Mouse (Mus musculus): ENCODE data around the gene Bricd5. TPM values are rescaled to one million over a fixed set of nuclear protein-coding genes. Genes with fewer than 3 reads are reported as not detected.

Bricd5 gene
- polyA plus RNA-seq, 1 experiment from 2014 or later: 0.92 TPM

- ATAC-seq: no peak
- Histone ChIP-seq H3K9me3 (ENCODE audit: control insufficient read depth, low read length) (no peaks in the 10 kb centered on the region), H3K4me1 (replicated peaks; ENCODE audit: control insufficient read depth, insufficient read depth, low read length) (no peaks in the 10 kb centered on the region), H3K27ac (ENCODE audit: low read length) (no peak overlapping the region), H3K9ac (replicated peaks; ENCODE audit: low read depth, low read length) (no peak overlapping the region), H3K27me3 (replicated peaks; ENCODE audit: control insufficient read depth, insufficient read depth, low read length) (no peaks in the 10 kb centered on the region), H3K4me3 (replicated peaks; ENCODE audit: low read length) (no peak overlapping the region), H3K4me2 (ENCODE audit: low read length) (no peak overlapping the region), H3K36me3 (ENCODE audit: control insufficient read depth, insufficient read depth) (peaks cover 43% of the 10 kb centered on the region)
- 78% methylated on average over 12 of the region's 12 CpGs for WGBS
Observed at GRCm38 (mm10) chr17:24507806-24508460, 34.2 kb downstream of the Bricd5 start.

DNA sequence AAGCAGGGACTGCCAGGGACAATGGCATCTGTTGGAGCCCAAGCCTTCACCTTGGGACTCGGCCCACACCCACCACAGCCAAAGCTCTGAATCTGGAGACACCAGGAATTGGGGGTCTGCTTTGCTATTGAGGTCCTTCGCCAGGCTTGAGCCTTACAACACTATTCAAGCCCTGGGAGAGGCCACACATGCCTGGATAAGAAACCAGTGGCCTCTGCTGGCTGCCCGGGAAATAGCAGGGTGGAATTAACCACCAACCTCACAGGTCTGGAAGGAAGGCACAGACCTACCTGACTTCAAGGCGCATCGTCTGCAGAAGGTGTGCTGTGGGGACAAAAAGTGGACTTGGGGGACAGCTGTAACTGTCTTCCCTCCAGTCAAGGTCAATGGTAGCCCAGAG, 39.9 kb downstream of the Bricd5 start:
- Histone ChIP-seq H3K27me3 (replicated peaks; ENCODE audit: control insufficient read depth, insufficient read depth, low read length) (no peaks in the 10 kb centered on the region), H3K9me3 (ENCODE audit: control insufficient read depth, low read length) (no peaks in the 10 kb centered on the region), H3K9ac (replicated peaks; ENCODE audit: low read depth, low read length) (no peak overlapping the region), H3K4me2 (ENCODE audit: low read length) (no peak overlapping the region), H3K4me1 (replicated peaks; ENCODE audit: control insufficient read depth, insufficient read depth, low read length) (no peaks in the 10 kb centered on the region), H3K36me3 (ENCODE audit: control insufficient read depth, insufficient read depth) (peaks cover 34% of the 10 kb centered on the region), H3K4me3 (replicated peaks; ENCODE audit: low read length) (no peak overlapping the region), H3K27ac (ENCODE audit: low read length) (no peak overlapping the region)
- 66% methylated on average over 5 of the region's 5 CpGs for WGBS
- peak; percentile 65 for ATAC-seq

DNA sequence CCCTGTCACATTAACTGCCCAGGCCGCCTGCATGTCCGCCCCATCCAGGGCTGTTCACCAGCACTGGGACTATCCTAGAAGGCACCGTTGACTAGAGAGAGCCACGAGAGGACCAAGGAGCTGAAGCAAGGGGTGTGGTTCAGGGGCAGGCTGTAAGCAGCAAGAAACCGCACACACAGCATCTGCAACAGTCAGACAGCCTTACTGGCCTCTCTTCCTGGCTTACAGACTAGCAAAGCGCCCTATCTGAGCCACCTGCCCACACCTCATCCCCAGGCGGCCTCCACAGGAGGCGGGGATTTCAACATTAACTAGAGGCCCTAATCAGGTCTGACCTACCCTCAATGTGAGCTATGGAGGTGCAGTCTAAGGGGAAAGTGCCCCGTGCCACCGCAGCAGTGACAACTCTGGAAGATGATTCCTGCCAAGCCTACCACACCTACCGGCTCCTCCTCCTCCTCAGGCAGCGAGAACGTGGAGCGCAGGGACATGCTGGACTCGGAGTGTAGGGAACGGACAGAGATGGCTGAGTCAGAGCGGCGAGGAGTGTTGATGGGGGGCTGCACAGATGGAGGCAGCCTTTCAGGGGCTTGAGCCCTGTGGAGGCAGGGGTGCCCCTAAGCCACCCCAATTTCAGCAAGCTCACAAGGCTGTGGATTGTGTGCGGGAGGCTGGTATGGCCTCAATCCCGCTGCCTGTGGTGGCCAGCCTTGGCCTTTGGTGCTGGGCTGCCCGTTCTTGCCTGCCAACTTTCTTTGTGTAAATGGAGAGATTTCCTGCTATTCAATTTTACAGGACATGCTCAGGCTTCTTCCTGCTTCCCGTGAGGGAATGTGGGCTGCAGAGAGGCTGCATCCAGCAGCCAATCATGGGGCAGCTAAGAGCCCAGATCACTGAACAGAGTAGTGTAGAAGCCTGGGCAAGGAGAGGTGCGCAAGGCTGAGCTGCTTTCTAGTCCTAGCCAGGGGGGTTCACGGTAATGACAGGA, 40.9 kb downstream of the Bricd5 start:
- Histone ChIP-seq H3K36me3 (ENCODE audit: control insufficient read depth, insufficient read depth) (peaks cover 32% of the 10 kb centered on the region), H3K4me1 (replicated peaks; ENCODE audit: control insufficient read depth, insufficient read depth, low read length) (no peaks in the 10 kb centered on the region), H3K4me2 (ENCODE audit: low read length) (no peak overlapping the region), H3K4me3 (replicated peaks; ENCODE audit: low read length) (no peak overlapping the region), H3K9me3 (ENCODE audit: control insufficient read depth, low read length) (no peaks in the 10 kb centered on the region), H3K9ac (replicated peaks; ENCODE audit: low read depth, low read length) (no peak overlapping the region), H3K27ac (ENCODE audit: low read length) (no peak overlapping the region), H3K27me3 (replicated peaks; ENCODE audit: control insufficient read depth, insufficient read depth, low read length) (no peaks in the 10 kb centered on the region)
- 90% methylated on average over 24 of the region's 24 CpGs for WGBS
- ATAC-seq: no peak

DNA sequence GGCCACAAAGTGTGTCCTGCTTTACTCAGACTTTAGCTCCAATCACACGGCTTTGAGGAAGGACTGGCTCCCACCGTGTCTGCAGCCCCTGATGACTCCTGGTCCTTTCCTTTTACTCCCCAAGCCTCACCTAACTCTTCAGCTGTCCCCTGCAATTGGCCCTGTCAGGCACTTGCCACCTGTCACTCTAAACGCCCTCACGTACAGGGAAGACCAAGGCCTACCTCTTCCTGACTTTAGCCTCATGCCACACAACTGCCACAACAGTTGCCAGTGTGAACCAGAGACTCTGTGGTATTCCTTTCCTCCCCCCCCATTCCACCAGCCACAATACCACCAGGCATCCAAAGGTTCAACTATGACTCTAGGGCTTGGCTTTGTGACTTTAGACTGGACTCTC, 46.8 kb downstream of the Bricd5 start:
- ATAC-seq: no peak
- Histone ChIP-seq H3K4me2 (ENCODE audit: low read length) (no peak overlapping the region), H3K4me3 (replicated peaks; ENCODE audit: low read length) (no peak overlapping the region), H3K4me1 (replicated peaks; ENCODE audit: control insufficient read depth, insufficient read depth, low read length) (0 out of 2 replicates have a peak, but pooled peaks cover 2% of the 10 kb centered on the region), H3K9me3 (ENCODE audit: control insufficient read depth, low read length) (no peaks in the 10 kb centered on the region), H3K9ac (replicated peaks; ENCODE audit: low read depth, low read length) (no peak overlapping the region), H3K36me3 (ENCODE audit: control insufficient read depth, insufficient read depth) (peaks cover 10% of the 10 kb centered on the region), H3K27ac (ENCODE audit: low read length) (no peak overlapping the region), H3K27me3 (replicated peaks; ENCODE audit: control insufficient read depth, insufficient read depth, low read length) (no peaks in the 10 kb centered on the region)
- WGBS: 88% methylated on average over 4 of the region's 4 CpGs

DNA sequence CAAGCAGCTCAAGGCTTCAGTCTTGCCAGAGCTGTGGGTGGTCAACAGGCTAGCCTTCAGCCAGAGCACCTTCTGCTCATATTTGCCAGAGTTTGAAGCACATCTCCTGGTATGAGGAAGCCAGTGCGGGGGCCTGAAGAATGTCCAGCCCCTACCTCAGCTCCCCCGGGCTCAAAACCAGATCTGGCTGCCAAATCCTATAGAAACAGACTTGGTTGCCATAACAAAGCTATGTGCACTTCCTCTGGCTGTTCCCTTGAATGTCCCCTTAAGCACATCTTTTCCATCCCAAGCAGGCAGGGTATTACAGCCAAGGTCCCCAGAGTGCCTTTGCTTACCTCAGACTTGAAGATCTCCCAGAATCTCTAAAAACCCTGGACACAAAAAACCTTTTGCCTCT, 51.0 kb downstream of the Bricd5 start:
- H3K36me3 ChIP-seq (ENCODE audit: control insufficient read depth, insufficient read depth): peaks cover 3% of the 10 kb centered on the region; the same call in 1 of the 2 replicates
- no peaks in the 10 kb centered on the region for H3K27me3 ChIP-seq (replicated peaks; ENCODE audit: control insufficient read depth, insufficient read depth, low read length)
- H3K27ac ChIP-seq (ENCODE audit: low read length): no peak overlapping the region
- WGBS: 86% methylated on average over 2 of the region's 2 CpGs
- no peak overlapping the region for H3K4me3 ChIP-seq (replicated peaks; ENCODE audit: low read length)
- peaks cover 24% of the 10 kb centered on the region for H3K4me1 ChIP-seq (replicated peaks; ENCODE audit: control insufficient read depth, insufficient read depth, low read length)
- H3K9me3 ChIP-seq (ENCODE audit: control insufficient read depth, low read length): no peaks in the 10 kb centered on the region
- H3K9ac ChIP-seq (replicated peaks; ENCODE audit: low read depth, low read length): no peak overlapping the region
- ATAC-seq: no peak
- H3K4me2 ChIP-seq (ENCODE audit: low read length): no peak overlapping the region

Other genes with a start within 250 kb of the Bricd5 start
- gene Ccnf, start 222.4 kb upstream of the Bricd5 start, polyA plus RNA-seq (2015; fragmentation: Nextera tagmentation; extraction: Ambion mirVana): 26.0 and 32.0 TPM in 2 replicates
- 0.47 and 0.97 TPM in 2 replicates for gene Abca17, start 122.8 kb upstream of the Bricd5 start, polyA plus RNA-seq (2015; fragmentation: Nextera tagmentation; extraction: Ambion mirVana)
- 23.9 and 29.6 TPM in 2 replicates for gene Abca3, start 121.9 kb upstream of the Bricd5 start, polyA plus RNA-seq (2015; fragmentation: Nextera tagmentation; extraction: Ambion mirVana)
- 362 and 389 TPM in 2 replicates for gene Rnps1, start 59.3 kb upstream of the Bricd5 start, polyA plus RNA-seq (2015; fragmentation: Nextera tagmentation; extraction: Ambion mirVana)
- 30.4 and 34.8 TPM in 2 replicates for gene Eci1, start 47.2 kb upstream of the Bricd5 start, polyA plus RNA-seq (2015; fragmentation: Nextera tagmentation; extraction: Ambion mirVana)
- 6.2 and 9.5 TPM in 2 replicates for gene Dnase1l2, start 30.8 kb upstream of the Bricd5 start, polyA plus RNA-seq (2015; fragmentation: Nextera tagmentation; extraction: Ambion mirVana)
- 37.9 and 54.0 TPM in 2 replicates for gene E4f1, start 3.6 kb upstream of the Bricd5 start, polyA plus RNA-seq (2015; fragmentation: Nextera tagmentation; extraction: Ambion mirVana)
- gene Pgp, start 3.5 kb upstream of the Bricd5 start, polyA plus RNA-seq (2015; fragmentation: Nextera tagmentation; extraction: Ambion mirVana): 50.5 and 54.0 TPM in 2 replicates
- gene Mlst8, start 5.2 kb downstream of the Bricd5 start, polyA plus RNA-seq (2015; fragmentation: Nextera tagmentation; extraction: Ambion mirVana): 38.9 and 42.4 TPM in 2 replicates
- gene Caskin1, start 14.7 kb downstream of the Bricd5 start, polyA plus RNA-seq (2015; fragmentation: Nextera tagmentation; extraction: Ambion mirVana): 18.8 and 30.4 TPM in 2 replicates
- gene Traf7, start 54.1 kb downstream of the Bricd5 start, polyA plus RNA-seq (2015; fragmentation: Nextera tagmentation; extraction: Ambion mirVana): 108 and 121 TPM in 2 replicates
- 6.8 and 10.9 TPM in 2 replicates for gene Rab26, start 60.3 kb downstream of the Bricd5 start, polyA plus RNA-seq (2015; fragmentation: Nextera tagmentation; extraction: Ambion mirVana)
- 18.3 and 27.6 TPM in 2 replicates for gene Pkd1, start 76.0 kb downstream of the Bricd5 start, polyA plus RNA-seq (2015; fragmentation: Nextera tagmentation; extraction: Ambion mirVana)
- gene Tsc2, start 158.7 kb downstream of the Bricd5 start, polyA plus RNA-seq (2015; fragmentation: Nextera tagmentation; extraction: Ambion mirVana): 80.4 and 86.8 TPM in 2 replicates
- gene Nthl1, start 158.8 kb downstream of the Bricd5 start, polyA plus RNA-seq (2015; fragmentation: Nextera tagmentation; extraction: Ambion mirVana): 13.4 and 14.4 TPM in 2 replicates
- 28.1 and 31.2 TPM in 2 replicates for gene Slc9a3r2, start 176.4 kb downstream of the Bricd5 start, polyA plus RNA-seq (2015; fragmentation: Nextera tagmentation; extraction: Ambion mirVana)
- not detected in 2 replicates for gene Npw, start 184.6 kb downstream of the Bricd5 start, polyA plus RNA-seq (2015; fragmentation: Nextera tagmentation; extraction: Ambion mirVana)
- gene Zfp598, start 195.8 kb downstream of the Bricd5 start, polyA plus RNA-seq (2015; fragmentation: Nextera tagmentation; extraction: Ambion mirVana): 17.9 and 22.0 TPM in 2 replicates
- gene Syngr3, start 216.1 kb downstream of the Bricd5 start, polyA plus RNA-seq (2015; fragmentation: Nextera tagmentation; extraction: Ambion mirVana): 143 and 193 TPM in 2 replicates
- gene Gfer, start 222.3 kb downstream of the Bricd5 start, polyA plus RNA-seq (2015; fragmentation: Nextera tagmentation; extraction: Ambion mirVana): 35.0 and 35.4 TPM in 2 replicates
- gene Noxo1, start 222.3 kb downstream of the Bricd5 start, polyA plus RNA-seq (2015; fragmentation: Nextera tagmentation; extraction: Ambion mirVana): 2.0 and 2.7 TPM in 2 replicates
- 83.7 and 85.5 TPM in 2 replicates for gene Tbl3, start 233.8 kb downstream of the Bricd5 start, polyA plus RNA-seq (2015; fragmentation: Nextera tagmentation; extraction: Ambion mirVana)
- gene Rnf151, start 244.2 kb downstream of the Bricd5 start, polyA plus RNA-seq (2015; fragmentation: Nextera tagmentation; extraction: Ambion mirVana): not detected in 2 replicates
- 787 and 797 TPM in 2 replicates for gene Rps2, start 244.2 kb downstream of the Bricd5 start, polyA plus RNA-seq (2015; fragmentation: Nextera tagmentation; extraction: Ambion mirVana)

Measured in forebrain, embryonic 16.5 days (tissue).